Mouse (Mus musculus) heart, embryonic 14.5 days (tissue): ENCODE measurements around the gene Hemk1. TPM values are rescaled to one million over a fixed set of nuclear protein-coding genes. Genes with fewer than 3 reads are reported as not detected.
"Not testable (repeated sequence)": the region's sequence is repeated elsewhere in the genome, so short reads cannot be mapped to it uniquely, and the experiment has no call there.

Experiments
- ATAC-seq: fragments of 200-750 bp; cut with Nextera tagmentation; 2 replicates; pipeline ENCODE4 v1.8.0; 2017; ENCODE audit warnings: low read depth, moderate TSS enrichment; ENCODE audit not compliant: insufficient number of reproducible peaks, insufficient read depth, low FRiP score
- H3K27ac ChIP-seq, 2 experiments: fragments of 200-500 bp in 1 of 2; fragments of 300-500 bp in 1 of 2; sonication (generic) in 1 of 2; replicated peaks in 1 of 2; 2 replicates each; pipeline ENCODE4 v1.5.1; 2012 to 2014; ENCODE audit warnings: low read depth in 2 of 2, low read length in 2 of 2, control low read depth in 1 of 2, mild to moderate bottlenecking in 1 of 2, mixed read lengths in 1 of 2; ENCODE audit not compliant: control insufficient read depth in 1 of 2, insufficient read depth in 1 of 2
- H3K27me3 ChIP-seq: fragments of 300-500 bp; sonication (generic); 2 replicates; pipeline ENCODE4 v1.6.1; 2014; ENCODE audit warnings: mild to moderate bottlenecking, low read length, control low read depth; ENCODE audit not compliant: control insufficient read depth, insufficient read depth
- H3K36me3 ChIP-seq: fragments of 300-500 bp; sonication (generic); 2 replicates; pipeline ENCODE4 v1.6.1; 2014; ENCODE audit warnings: mild to moderate bottlenecking, control low read depth, low read length, mixed read lengths; ENCODE audit not compliant: control insufficient read depth, insufficient read depth
- H3K4me1 ChIP-seq, 2 experiments: fragments of 200-500 bp in 1 of 2; fragments of 300-500 bp in 1 of 2; sonication (generic) in 1 of 2; 2 replicates each; pipeline ENCODE4 v1.6.1; 2012 to 2014; ENCODE audit warnings: low read length in 2 of 2, control low read depth in 1 of 2, mixed read lengths in 1 of 2; ENCODE audit not compliant: control insufficient read depth in 2 of 2, insufficient read depth in 2 of 2
- H3K4me2 ChIP-seq: fragments of 300-500 bp; sonication (generic); 2 replicates; pipeline ENCODE4 v1.6.1; 2014; ENCODE audit warnings: mild to moderate bottlenecking, low read length
- H3K4me3 ChIP-seq, 2 experiments: fragments of 200-500 bp in 1 of 2; fragments of 300-500 bp in 1 of 2; sonication (generic) in 1 of 2; 2 replicates each; pipeline ENCODE4 v1.5.1; 2012 to 2014; ENCODE audit warnings: low read length in 2 of 2, mild to moderate bottlenecking in 2 of 2, control low read depth in 1 of 2, low read depth in 1 of 2, moderate library complexity in 1 of 2; ENCODE audit not compliant: control insufficient read depth in 1 of 2, insufficient read depth in 1 of 2
- H3K9ac ChIP-seq: fragments of 300-500 bp; sonication (generic); 2 replicates; pipeline ENCODE4 v1.6.1; 2014; ENCODE audit warnings: mild to moderate bottlenecking, low read length
- H3K9me3 ChIP-seq: fragments of 300-500 bp; sonication (generic); 2 replicates; pipeline ENCODE4 v1.6.1; 2016; ENCODE audit warnings: low read length, control low read depth; ENCODE audit not compliant: control insufficient read depth
- WGBS: fragments of 180-500 bp; shearing (Covaris S2); extraction: QIAGEN DNeasy Blood & Tissue Kit; methylation state at CpG from one replicate; pipeline ENCODE4 v1.1.7; 2014; 5-methylcytosine and 5-hydroxymethylcytosine counted together
- polyA plus RNA-seq: library from polyadenylated mRNA; unstranded; fragments of >200 nt; fragmentation: Nextera tagmentation; extraction: Ambion mirVana; gene quantifications from 2 replicates; pipeline ENCODE4 v1.2.1, GENCODE M21; 2014

The Hemk1 gene
- polyA plus RNA-seq, 1 experiment from 2014 or later: 14.2 TPM

- ATAC-seq: 0 out of 2 replicates have a peak, but pooled peaks have one; percentile 10
- WGBS: 45% methylated on average over 11 of the region's 11 CpGs
Observed at GRCm38 (mm10) chr9:107307099-107307872, 30.9 kb downstream of the Hemk1 start.

GRCm38 (mm10) chr9:107306673-107307072, 31.5 kb downstream of the Hemk1 start:
- not testable (repeated sequence) for H3K27ac ChIP-seq, H3K4me2 ChIP-seq, H3K36me3 ChIP-seq, H3K4me3 ChIP-seq, H3K9me3 ChIP-seq, H3K9ac ChIP-seq, ATAC-seq, H3K27me3 ChIP-seq
- WGBS: 95% methylated on average over 1 of the region's 1 CpGs
- peaks cover 42 to 48% of the 10 kb centered on the region in 2 experiments for H3K4me1 ChIP-seq

More at GRCm38 (mm10) chr9:107307099-107307872, 30.9 kb downstream of the Hemk1 start:
- Histone ChIP-seq H3K27ac (peak overlapping the region; percentile 75 to 89), H3K36me3 (no peaks in the 10 kb centered on the region), H3K4me3 (no peak overlapping the region), H3K9ac (peak overlapping the region; percentile 48), H3K9me3 (no peaks in the 10 kb centered on the region), H3K4me1 (peaks cover 37 to 43% of the 10 kb centered on the region in 2 experiments), H3K4me2 (peak overlapping the region; percentile 38), H3K27me3 (no peaks in the 10 kb centered on the region)

DNA sequence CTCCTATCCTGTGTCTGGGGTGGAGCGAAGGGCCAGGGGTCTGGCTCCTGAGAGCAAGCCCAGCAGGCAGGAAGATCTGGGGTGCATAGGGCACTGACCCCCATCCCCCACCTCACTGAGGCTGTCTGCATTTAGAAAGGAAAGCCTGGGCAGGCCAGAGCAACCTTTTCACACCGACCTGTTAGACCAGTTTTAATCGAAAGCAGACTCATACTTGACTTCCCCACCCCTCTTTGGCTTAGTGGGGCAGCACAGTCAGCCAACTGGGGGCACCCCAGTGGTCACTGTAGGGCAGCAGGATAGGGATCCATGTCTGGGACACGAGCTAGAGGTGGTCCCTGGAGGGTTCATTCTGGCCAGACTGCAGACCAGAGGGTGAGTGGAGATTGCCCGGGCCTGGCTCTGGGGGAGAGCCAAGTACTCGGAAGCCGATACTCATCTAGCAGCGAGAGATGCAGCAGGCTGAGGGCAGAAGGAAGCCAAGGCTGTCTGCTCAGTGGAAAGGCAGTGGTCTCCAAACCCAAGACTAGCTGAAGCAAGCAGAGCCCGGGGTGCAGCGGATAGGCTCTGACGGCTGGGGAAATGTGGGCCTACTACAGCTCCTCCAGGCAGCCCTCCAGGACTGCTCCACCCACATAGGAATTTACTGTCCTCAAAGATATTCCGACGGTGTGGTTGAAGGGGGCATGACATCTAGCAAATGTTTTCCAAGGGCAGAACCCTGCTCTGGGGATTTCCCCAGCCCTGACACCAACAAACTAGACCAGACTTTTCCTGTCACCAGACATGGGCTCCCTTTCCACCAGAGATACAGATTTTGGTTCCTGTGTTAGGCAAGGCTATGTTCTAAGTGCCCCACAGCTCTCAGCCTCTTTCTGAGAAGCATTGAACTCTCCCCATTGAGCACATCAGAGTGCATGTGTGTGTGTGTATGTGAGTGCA, 32.3 kb downstream of the Hemk1 start:
- WGBS: 41% methylated on average over 13 of the region's 13 CpGs
- Histone ChIP-seq H3K27ac (no peak overlapping the region), H3K4me2 (no peak overlapping the region), H3K4me3 (no peak overlapping the region), H3K27me3 (no peaks in the 10 kb centered on the region), H3K9me3 (no peaks in the 10 kb centered on the region), H3K4me1 (peaks cover 42 to 53% of the 10 kb centered on the region in 2 experiments), H3K36me3 (peaks cover 14% of the 10 kb centered on the region), H3K9ac (0 out of 2 replicates have a peak overlapping the region, but pooled peaks have one; percentile 12)
- no peak for ATAC-seq

GRCm38 (mm10) chr9:107305012-107305411, 33.1 kb downstream of the Hemk1 start:
- H3K36me3 ChIP-seq: peaks cover 22% of the 10 kb centered on the region
- no peaks in the 10 kb centered on the region for H3K27me3 ChIP-seq
- H3K27ac ChIP-seq: no peak overlapping the region
- 72% methylated on average over 4 of the region's 4 CpGs for WGBS
- H3K4me2 ChIP-seq: no peak overlapping the region
- peaks cover 42 to 53% of the 10 kb centered on the region in 2 experiments for H3K4me1 ChIP-seq
- H3K9me3 ChIP-seq: no peaks in the 10 kb centered on the region
- peak overlapping the region; percentile 12; the same call in 1 of the 2 replicates for H3K9ac ChIP-seq
- ATAC-seq: no peak
- H3K4me3 ChIP-seq: no peak overlapping the region

- no peak for ATAC-seq
- H3K27ac ChIP-seq: no peak overlapping the region
- no peaks in the 10 kb centered on the region for H3K27me3 ChIP-seq
- no peak overlapping the region for H3K9ac ChIP-seq
- H3K4me2 ChIP-seq: no peak overlapping the region
- H3K4me1 ChIP-seq: peaks cover 40 to 58% of the 10 kb centered on the region in 2 experiments
- H3K4me3 ChIP-seq: no peak overlapping the region
- H3K36me3 ChIP-seq: peaks cover 26% of the 10 kb centered on the region
- no peaks in the 10 kb centered on the region for H3K9me3 ChIP-seq
- WGBS: 90% methylated on average over 3 of the region's 3 CpGs
Observed at GRCm38 (mm10) chr9:107304383-107304782, 33.8 kb downstream of the Hemk1 start.

DNA sequence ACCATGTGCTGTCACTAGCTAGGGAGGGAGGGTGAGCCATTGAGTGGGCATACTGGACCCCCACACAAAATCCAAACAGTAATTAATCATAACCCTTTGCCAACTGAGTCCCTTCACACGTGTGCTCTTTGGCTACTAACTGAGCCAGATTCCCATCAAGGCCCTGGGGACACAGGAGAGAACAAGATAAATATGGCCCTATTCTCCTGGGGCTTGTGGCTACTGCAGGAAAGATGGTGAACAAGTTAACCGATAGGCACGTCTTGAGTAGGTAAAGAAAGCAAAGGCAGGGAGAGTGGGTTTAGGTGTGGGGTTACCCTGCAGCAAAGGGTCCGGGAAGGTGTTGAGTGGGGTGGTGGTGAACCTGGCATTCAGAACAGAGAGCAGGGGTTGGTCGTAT, 34.2 kb downstream of the Hemk1 start:
- WGBS: 79% methylated on average over 5 of the region's 5 CpGs
- H3K4me3 ChIP-seq: no peak overlapping the region
- H3K27ac ChIP-seq: no peak overlapping the region
- peaks cover 26% of the 10 kb centered on the region for H3K36me3 ChIP-seq
- no peaks in the 10 kb centered on the region for H3K27me3 ChIP-seq
- no peak overlapping the region for H3K4me2 ChIP-seq
- peaks cover 40 to 61% of the 10 kb centered on the region in 2 experiments for H3K4me1 ChIP-seq
- H3K9ac ChIP-seq: no peak overlapping the region
- no peak for ATAC-seq
- no peaks in the 10 kb centered on the region for H3K9me3 ChIP-seq

DNA sequence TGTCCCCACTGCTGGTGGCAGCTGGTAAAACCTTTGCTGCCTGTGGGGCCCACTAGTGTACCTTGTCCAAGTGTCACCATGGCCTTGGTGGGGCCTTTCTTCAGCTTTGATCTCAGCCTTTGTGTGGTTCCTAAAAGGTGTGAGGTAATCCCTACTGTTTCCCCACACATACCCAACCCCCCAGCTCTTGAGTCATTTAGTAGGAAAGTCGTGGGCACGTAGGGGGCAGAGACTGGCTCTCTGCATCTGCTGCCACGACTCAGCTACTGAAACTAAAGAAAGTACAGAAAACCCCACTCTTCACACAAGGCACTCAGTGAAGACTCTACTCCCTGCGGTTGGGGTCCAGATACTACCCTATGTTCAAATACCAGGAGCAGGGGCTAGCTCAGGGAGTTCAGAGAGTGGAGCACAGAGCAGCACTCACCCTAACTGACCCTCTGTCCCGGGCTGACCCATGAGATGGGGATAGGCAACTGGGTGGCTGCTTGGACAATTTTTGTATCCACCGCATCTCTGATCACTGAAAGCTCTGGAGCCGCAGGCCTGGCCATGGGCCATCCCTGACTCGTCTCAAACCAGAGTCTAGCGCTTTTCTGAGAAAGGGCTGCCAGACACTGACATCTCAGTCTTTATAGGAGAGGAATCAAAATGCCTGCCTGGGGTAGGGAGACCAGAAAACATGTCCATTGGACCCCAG, 34.9 kb downstream of the Hemk1 start:
- Histone ChIP-seq H3K4me3 (no peak overlapping the region), H3K4me1 (peaks cover 41 to 61% of the 10 kb centered on the region in 2 experiments), H3K27ac (no peak overlapping the region), H3K4me2 (no peak overlapping the region), H3K36me3 (peaks cover 26% of the 10 kb centered on the region), H3K9me3 (no peaks in the 10 kb centered on the region), H3K27me3 (no peaks in the 10 kb centered on the region), H3K9ac (no peak overlapping the region)
- ATAC-seq: no peak
- 63% methylated on average over 9 of the region's 9 CpGs for WGBS
